In the genomic region with DNA sequence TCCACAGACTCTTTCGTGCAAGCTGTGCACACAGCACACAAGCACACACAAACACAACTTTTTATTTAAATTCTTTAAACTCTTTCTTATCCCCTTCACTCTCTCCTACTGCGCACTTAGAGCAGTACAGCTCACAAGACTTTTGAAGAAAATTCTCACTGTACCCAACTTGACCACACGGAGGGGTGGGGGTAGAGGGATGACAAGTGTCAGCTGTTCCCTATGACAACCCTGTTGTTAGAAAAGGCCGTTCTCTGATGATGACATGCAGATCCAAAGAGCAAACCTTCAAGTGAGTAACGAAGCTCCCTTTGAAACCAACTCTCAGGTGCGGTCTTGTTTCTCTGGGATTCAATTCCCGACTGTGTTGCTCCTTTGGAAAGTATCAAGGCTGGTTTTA, we compare ENCODE assay signal across 8 mouse cellular contexts. TPM values are rescaled to one million over a fixed set of nuclear protein-coding genes. Genes with fewer than 3 reads are reported as not detected.
A peak's percentile ranks its signal among the peaks of the same experiment; 100 is the strongest.
DNase-seq lines count a peak whose midpoint lies in the region; ATAC-seq lines count a peak whose summit lies in the region.

No protein-coding gene starts in this region.

- no peaks in the 10 kb centered on the region for H3K9me3 ChIP-seq in lung, embryonic 15.5 days
- H3K9me3 ChIP-seq in hindbrain, embryonic 16.5 days (ENCODE audit: control insufficient read depth, low read length): no peaks in the 10 kb centered on the region
- H3K9me3 ChIP-seq in midbrain, embryonic 13.5 days: no peaks in the 10 kb centered on the region

- peak overlapping the region; percentile 79 for H3K4me2 ChIP-seq in lung, embryonic 15.5 days
- H3K4me2 ChIP-seq in hindbrain, embryonic 16.5 days (ENCODE audit: low read length): peak overlapping the region; percentile 66
- H3K4me2 ChIP-seq in midbrain, embryonic 13.5 days (replicated peaks): peak overlapping the region; percentile 69

- no peak for ATAC-seq in lung, embryonic 15.5 days (ENCODE audit: borderline replicate concordance, extremely low read depth, low FRiP score, low TSS enrichment)
- ATAC-seq in hindbrain, embryonic 16.5 days: peak; percentile 16; the same call in 1 of the 2 replicates
- peak; percentile 25 for ATAC-seq in midbrain, embryonic 13.5 days
- ATAC-seq in cerebellum, adult (ENCODE audit: insufficient number of reproducible peaks, low FRiP score, low TSS enrichment): no peak; the same call in 1 of the 2 replicates

- peak overlapping the region; percentile 67 for H3K9ac ChIP-seq in lung, embryonic 15.5 days
- peak overlapping the region; percentile 79 for H3K9ac ChIP-seq in hindbrain, embryonic 16.5 days (ENCODE audit: low read depth, low read length)
- H3K9ac ChIP-seq in midbrain, embryonic 13.5 days (replicated peaks): peak overlapping the region; percentile 74

- no peaks in the 10 kb centered on the region for H3K36me3 ChIP-seq in lung, embryonic 15.5 days
- H3K36me3 ChIP-seq in hindbrain, embryonic 16.5 days (ENCODE audit: control insufficient read depth, insufficient read depth, low read length): no peaks in the 10 kb centered on the region
- peaks cover 10% of the 10 kb centered on the region for H3K36me3 ChIP-seq in midbrain, embryonic 13.5 days

- peak overlapping the region; percentile 85 for H3K4me3 ChIP-seq in lung, embryonic 15.5 days
- peak overlapping the region; percentile 95 for H3K4me3 ChIP-seq in brown adipose tissue, adult 24 weeks (ENCODE audit: insufficient read depth, low read depth, low read length)
- peak overlapping the region; percentile 74 for H3K4me3 ChIP-seq in hindbrain, embryonic 16.5 days (ENCODE audit: low read length)
- H3K4me3 ChIP-seq in midbrain, embryonic 13.5 days (replicated peaks): peak overlapping the region; percentile 73

- H3K27me3 ChIP-seq in lung, embryonic 15.5 days: no peaks in the 10 kb centered on the region
- H3K27me3 ChIP-seq in hindbrain, embryonic 16.5 days (replicated peaks; ENCODE audit: control insufficient read depth, insufficient read depth, low read length): no peaks in the 10 kb centered on the region
- H3K27me3 ChIP-seq in midbrain, embryonic 13.5 days: no peaks in the 10 kb centered on the region

- peaks cover 11% of the 10 kb centered on the region; the same call in 1 of the 2 replicates for H3K4me1 ChIP-seq in lung, embryonic 15.5 days
- H3K4me1 ChIP-seq in brown adipose tissue, adult 24 weeks (ENCODE audit: control insufficient read depth, insufficient read depth, insufficient read length, low read length): peaks cover 9% of the 10 kb centered on the region
- peaks cover 10% of the 10 kb centered on the region for H3K4me1 ChIP-seq in hindbrain, embryonic 16.5 days (ENCODE audit: control insufficient read depth, insufficient read depth, low read depth, low read length)
- H3K4me1 ChIP-seq in midbrain, embryonic 13.5 days (replicated peaks): peaks cover 15% of the 10 kb centered on the region

- no peak for DNase-seq in lung, postnatal 14 days
- DNase-seq in embryo, embryonic 11 days: no peak
- no peak for DNase-seq in retina, embryonic 14.5 days (ENCODE audit: low spot score)

- 33% methylated on average over 7 of the region's 7 CpGs for WGBS in lung, embryonic 15.5 days
- 45% methylated on average over 7 of the region's 7 CpGs for WGBS in hindbrain, embryonic 16.5 days
- WGBS in midbrain, embryonic 13.5 days: 48% methylated on average over 7 of the region's 7 CpGs

- no peak overlapping the region for H3K27ac ChIP-seq in lung, embryonic 15.5 days
- H3K27ac ChIP-seq in brown adipose tissue, adult 24 weeks (replicated peaks; ENCODE audit: low read depth, low read length): peak overlapping the region; percentile 10; the same call in 1 of the 2 replicates
- no peak overlapping the region for H3K27ac ChIP-seq in hindbrain, embryonic 16.5 days (ENCODE audit: low read depth, low read length)
- H3K27ac ChIP-seq in midbrain, embryonic 13.5 days: no peak overlapping the region

RNA-seq across cellular contexts. Expression of a gene that starts 0.7 kb away (rescaled TPM):
- 70.4 and 71.2 TPM in 2 replicates for polyA plus RNA-seq in lung, embryonic 15.5 days (2015; fragmentation: Nextera tagmentation; extraction: Ambion mirVana)
- 255 and 268 TPM in 2 replicates for polyA plus RNA-seq in brown adipose tissue, adult 24 weeks (2012; ENCODE audit: insufficient read depth, insufficient read length, missing spikeins)
- 95.6 and 113 TPM in 2 replicates for polyA plus RNA-seq in hindbrain, embryonic 16.5 days (2015; fragmentation: Nextera tagmentation; extraction: Ambion mirVana)
- polyA plus RNA-seq in midbrain, embryonic 13.5 days (2015; fragmentation: Nextera tagmentation; extraction: Ambion mirVana): 115 and 123 TPM in 2 replicates

RNA-seq across cellular contexts. Expression of a gene that starts 26.8 kb away (rescaled TPM):
- 5.6 and 6.5 TPM in 2 replicates for polyA plus RNA-seq in lung, embryonic 15.5 days (2015; fragmentation: Nextera tagmentation; extraction: Ambion mirVana)
- 2.2 and 3.0 TPM in 2 replicates for polyA plus RNA-seq in brown adipose tissue, adult 24 weeks (2012; ENCODE audit: insufficient read depth, insufficient read length, missing spikeins)
- polyA plus RNA-seq in hindbrain, embryonic 16.5 days (2015; fragmentation: Nextera tagmentation; extraction: Ambion mirVana): 19.3 and 21.9 TPM in 2 replicates
- polyA plus RNA-seq in midbrain, embryonic 13.5 days (2015; fragmentation: Nextera tagmentation; extraction: Ambion mirVana): 27.3 and 29.4 TPM in 2 replicates

RNA-seq across cellular contexts. Expression of a gene that starts 27.1 kb away (rescaled TPM):
- 0.13 and 0.20 TPM in 2 replicates for polyA plus RNA-seq in lung, embryonic 15.5 days (2015; fragmentation: Nextera tagmentation; extraction: Ambion mirVana)
- 0.54 and 1.1 TPM in 2 replicates for polyA plus RNA-seq in brown adipose tissue, adult 24 weeks (2012; ENCODE audit: insufficient read depth, insufficient read length, missing spikeins)
- 0.59 and 0.64 TPM in 2 replicates for polyA plus RNA-seq in hindbrain, embryonic 16.5 days (2015; fragmentation: Nextera tagmentation; extraction: Ambion mirVana)
- 0.28 and 0.34 TPM in 2 replicates for polyA plus RNA-seq in midbrain, embryonic 13.5 days (2015; fragmentation: Nextera tagmentation; extraction: Ambion mirVana)

RNA-seq across cellular contexts. Expression of a gene that starts 33.3 kb away (rescaled TPM):
- polyA plus RNA-seq in lung, embryonic 15.5 days (2015; fragmentation: Nextera tagmentation; extraction: Ambion mirVana): not detected in 2 replicates
- polyA plus RNA-seq in brown adipose tissue, adult 24 weeks (2012; ENCODE audit: insufficient read depth, insufficient read length, missing spikeins): not detected in 2 replicates
- polyA plus RNA-seq in hindbrain, embryonic 16.5 days (2015; fragmentation: Nextera tagmentation; extraction: Ambion mirVana): 0.34 and 0.36 TPM in 2 replicates
- 0.32 and 0.50 TPM in 2 replicates for polyA plus RNA-seq in midbrain, embryonic 13.5 days (2015; fragmentation: Nextera tagmentation; extraction: Ambion mirVana)

RNA-seq across cellular contexts. Expression of a gene that starts 33.5 kb away (rescaled TPM):
- 1.6 TPM in 2 replicates for polyA plus RNA-seq in lung, embryonic 15.5 days (2015; fragmentation: Nextera tagmentation; extraction: Ambion mirVana)
- polyA plus RNA-seq in brown adipose tissue, adult 24 weeks (2012; ENCODE audit: insufficient read depth, insufficient read length, missing spikeins): not detected in 2 replicates
- polyA plus RNA-seq in hindbrain, embryonic 16.5 days (2015; fragmentation: Nextera tagmentation; extraction: Ambion mirVana): 0.90 and 1.1 TPM in 2 replicates
- 0.43 and 0.58 TPM in 2 replicates for polyA plus RNA-seq in midbrain, embryonic 13.5 days (2015; fragmentation: Nextera tagmentation; extraction: Ambion mirVana)

Comparison
In these comparisons a context has a peak if more than half of its experiments do, and no peak if none do; other contexts are left out.
1. ATAC-seq: peak in hindbrain, embryonic 16.5 days (single experiment) and midbrain, embryonic 13.5 days (single experiment); none in lung, embryonic 15.5 days (single experiment) and cerebellum, adult (single experiment).
2. Peak in every context shown above with its lines, with median percentiles within 50 percentile points of each other: H3K4me2 ChIP-seq, H3K4me3 ChIP-seq and H3K9ac ChIP-seq.